Mouse (Mus musculus) heart, postnatal 0 days (tissue): ENCODE results near the gene Kif15. TPM values are rescaled to one million over a fixed set of nuclear protein-coding genes. Genes with fewer than 3 reads are reported as not detected.

ENCODE experiments used
- ATAC-seq: fragments of 200-750 bp; cut with Nextera tagmentation; 2 replicates; pipeline ENCODE4 v1.8.0; 2017; ENCODE audit warnings: low read depth, moderate number of reproducible peaks, moderate library complexity; ENCODE audit not compliant: insufficient read depth
- DNase-seq: peaks from one replicate; pipeline ENCODE4 v3.0.0-alpha.2; 2016; ENCODE audit warnings: low spot score
- H3K27ac ChIP-seq: fragments of 300-500 bp; sonication (generic); 2 replicates; pipeline ENCODE4 v1.5.1; 2014; ENCODE audit warnings: low read depth, mild to moderate bottlenecking
- H3K27me3 ChIP-seq: fragments of 300-500 bp; sonication (generic); 2 replicates; pipeline ENCODE4 v1.6.1; 2014; ENCODE audit warnings: low read length, mixed read lengths; ENCODE audit not compliant: control insufficient read depth, insufficient read depth
- H3K36me3 ChIP-seq: fragments of 300-500 bp; sonication (generic); replicated peaks from 2 replicates; pipeline ENCODE4 v1.6.1; 2014; ENCODE audit warnings: low read length, mixed read lengths; ENCODE audit not compliant: control insufficient read depth, insufficient read depth
- H3K4me1 ChIP-seq: fragments of 300-500 bp; sonication (generic); 2 replicates; pipeline ENCODE4 v1.6.1; 2014; ENCODE audit warnings: antibody characterized with exemption; ENCODE audit not compliant: control insufficient read depth, insufficient read depth
- H3K4me2 ChIP-seq: fragments of 300-500 bp; sonication (generic); 2 replicates; pipeline ENCODE4 v1.6.1; 2014; ENCODE audit warnings: low read depth, mild to moderate bottlenecking, low read length, moderate library complexity
- H3K4me3 ChIP-seq: fragments of 300-500 bp; sonication (generic); 2 replicates; pipeline ENCODE4 v1.5.1; 2014; ENCODE audit warnings: low read depth, low read length
- H3K9ac ChIP-seq: fragments of 300-500 bp; sonication (generic); replicated peaks from 2 replicates; pipeline ENCODE4 v1.6.1; 2014; ENCODE audit warnings: low read depth, low read length, mixed read lengths
- H3K9me3 ChIP-seq: fragments of 300-500 bp; sonication (generic); replicated peaks from 2 replicates; pipeline ENCODE4 v1.6.1; 2016; ENCODE audit warnings: low read length; ENCODE audit not compliant: control insufficient read depth
- CTCF ChIP-seq: IDR thresholded peaks from 2 replicates; pipeline ENCODE4 v1.5.1; 2016; ENCODE audit warnings: antibody characterized with exemption, control low read depth, low read depth
- EP300 ChIP-seq: IDR thresholded peaks from 2 replicates; pipeline ENCODE4 v1.6.1; 2016; ENCODE audit warnings: antibody characterized with exemption, low read depth
- WGBS: fragments of 180-500 bp; shearing (Covaris S2); extraction: QIAGEN DNeasy Blood & Tissue Kit; methylation state at CpG from one replicate; pipeline ENCODE4 v1.1.7; 2014; 5-methylcytosine and 5-hydroxymethylcytosine counted together
- polyA plus RNA-seq: library from polyadenylated mRNA; unstranded; fragments of >200 nt; fragmentation: Nextera tagmentation; extraction: Ambion mirVana; gene quantifications from 2 replicates; pipeline ENCODE4 v1.2.1, GENCODE M21; 2015
- total RNA-seq: library from RNA; depleted of rRNA; stranded (reverse); fragments of >200 nt; gene quantifications from 2 replicates; pipeline ENCODE4 v1.2.3, GENCODE M21; 2014; ENCODE audit warnings: low replicate concordance

Kif15 gene
- total and polyA plus RNA-seq, 2 experiments from 2014 or later = 5.3 to 38.2 TPM

- ATAC-seq (no peak), DNase-seq (no peak)
- Histone ChIP-seq H3K4me1 (no peaks in the 10 kb centered on the region; the same call in 1 of the 2 replicates), H3K27ac (no peak overlapping the region), H3K27me3 (no peaks in the 10 kb centered on the region), H3K9ac (no peak overlapping the region), H3K9me3 (peaks cover 11% of the 10 kb centered on the region; the same call in 1 of the 2 replicates), H3K4me2 (no peak overlapping the region), H3K4me3 (no peak overlapping the region), H3K36me3 (peaks cover 71% of the 10 kb centered on the region)
- TF ChIP-seq EP300 = no peak
- no peak for TF ChIP-seq CTCF
- WGBS = 73% methylated on average over 3 of the region's 3 CpGs
These were observed 21.9 kb upstream of the Kif15 start for GRCm38 (mm10) chr9:122928915-122929314.

- no peak overlapping the region for H3K9ac ChIP-seq
- no peak for TF ChIP-seq CTCF
- TF ChIP-seq EP300 = no peak
- H3K4me2 ChIP-seq = no peak overlapping the region
- H3K27ac ChIP-seq = no peak overlapping the region
- no peaks in the 10 kb centered on the region for H3K9me3 ChIP-seq
- DNase-seq = no peak
- ATAC-seq = no peak
- WGBS = 89% methylated on average over 10 of the region's 10 CpGs
- H3K27me3 ChIP-seq = no peaks in the 10 kb centered on the region
- no peak overlapping the region for H3K4me3 ChIP-seq
- H3K4me1 ChIP-seq = no peaks in the 10 kb centered on the region
- peaks cover 68% of the 10 kb centered on the region for H3K36me3 ChIP-seq
These were observed 47.8 kb downstream of the Kif15 start for GRCm38 (mm10) chr9:122998406-122999192.

GRCm38 (mm10) chr9:122999193-122999586 lies 48.3 kb downstream of the Kif15 start:
- ATAC-seq (no peak), DNase-seq (no peak)
- no peak overlapping the region for H3K4me3 ChIP-seq
- H3K9ac ChIP-seq = no peak overlapping the region
- H3K27me3 ChIP-seq = no peaks in the 10 kb centered on the region
- 93% methylated on average over 4 of the region's 4 CpGs for WGBS
- no peaks in the 10 kb centered on the region for H3K9me3 ChIP-seq
- H3K27ac ChIP-seq = no peak overlapping the region
- no peak overlapping the region for H3K4me2 ChIP-seq
- TF ChIP-seq EP300 (no peak), CTCF (no peak)
- H3K4me1 ChIP-seq = no peaks in the 10 kb centered on the region
- H3K36me3 ChIP-seq = peaks cover 72% of the 10 kb centered on the region

DNA sequence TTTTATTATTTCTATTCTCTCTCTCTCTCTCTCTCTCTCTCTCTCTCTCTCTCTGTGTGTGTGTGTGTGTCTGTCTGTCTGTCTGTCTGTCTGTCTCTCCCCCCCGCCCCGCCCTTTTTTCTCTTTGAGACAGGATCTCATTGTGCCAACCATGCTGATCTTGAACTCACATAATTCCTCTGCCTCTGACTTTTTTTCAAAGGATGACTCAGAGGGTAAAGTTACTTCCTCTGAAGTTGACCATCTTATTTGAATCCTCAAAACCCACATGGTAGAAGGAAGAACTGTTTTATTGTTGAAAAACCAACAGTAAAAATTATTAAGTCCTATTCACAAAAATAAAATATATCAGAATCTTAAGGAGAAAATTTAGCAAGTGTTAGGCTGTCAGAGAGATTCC lies 53.9 kb downstream of the Kif15 start:
- no peak overlapping the region for H3K4me2 ChIP-seq
- no CpG with 5 or more reads among the region's 2 CpGs for WGBS
- DNase-seq = no peak
- H3K4me3 ChIP-seq = no peak overlapping the region
- H3K36me3 ChIP-seq = peaks cover 81% of the 10 kb centered on the region
- no peaks in the 10 kb centered on the region for H3K9me3 ChIP-seq
- H3K4me1 ChIP-seq = no peaks in the 10 kb centered on the region
- ATAC-seq = no peak
- H3K27ac ChIP-seq = no peak overlapping the region
- TF ChIP-seq EP300 (no peak), CTCF (no peak)
- no peaks in the 10 kb centered on the region for H3K27me3 ChIP-seq
- H3K9ac ChIP-seq = no peak overlapping the region

DNA sequence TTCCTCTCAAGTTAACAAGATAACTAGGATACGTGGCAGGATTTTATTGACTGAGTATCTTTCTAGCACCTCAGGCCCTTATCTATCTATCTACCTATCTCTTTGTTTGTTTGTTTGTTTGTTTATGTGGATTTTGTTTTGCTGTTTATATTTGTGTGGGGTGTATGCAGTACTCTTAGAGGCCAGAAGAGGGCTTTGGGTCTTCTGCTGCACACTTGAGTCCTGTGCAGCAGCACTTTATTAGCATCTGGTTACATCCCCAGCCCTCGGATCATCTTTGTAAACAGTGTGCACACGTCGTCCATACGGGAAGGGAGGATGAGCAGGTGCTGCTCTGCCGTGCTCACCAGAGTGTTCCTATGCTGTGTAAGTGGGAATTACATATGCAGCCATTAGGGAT lies 55.2 kb downstream of the Kif15 start:
- ATAC-seq (no peak), DNase-seq (no peak)
- Histone ChIP-seq H3K9me3 (no peaks in the 10 kb centered on the region), H3K27me3 (no peaks in the 10 kb centered on the region), H3K4me2 (no peak overlapping the region), H3K4me1 (no peaks in the 10 kb centered on the region), H3K4me3 (no peak overlapping the region), H3K27ac (no peak overlapping the region), H3K9ac (no peak overlapping the region), H3K36me3 (peaks cover 80% of the 10 kb centered on the region)
- peak; percentile 34 for TF ChIP-seq CTCF
- no peak for TF ChIP-seq EP300
- 86% methylated on average over 6 of the region's 6 CpGs for WGBS
